Mouse (Mus musculus) embryo, embryonic 11 days (tissue): ENCODE results near the gene Ntn3.

Source experiments
- DNase-seq: peaks from one replicate; pipeline ENCODE4 v3.0.0-alpha.2; 2015

Gene Ntn3

GRCm38 (mm10) chr17:24209043-24209915 lies at the start of gene Ntn3:
TSS of gene Ntn3 (minus strand) at chr17:24209531.
- DNase-seq = peak; percentile 91

- no peak for DNase-seq
Observed at GRCm38 (mm10) chr17:24258981-24259380, 49.6 kb upstream of the Ntn3 start.

GRCm38 (mm10) chr17:24252329-24252728 lies 43.0 kb upstream of the Ntn3 start:
- no peak for DNase-seq

GRCm38 (mm10) chr17:24251320-24252069 lies 42.2 kb upstream of the Ntn3 start, which contains the start of gene Ccnf:
TSS of gene Ccnf (minus strand) at chr17:24251484.
- peak; percentile 99 for DNase-seq

- DNase-seq = no peak
Observed at GRCm38 (mm10) chr17:24250988-24251319, 41.6 kb upstream of the Ntn3 start.

- no peak for DNase-seq
Observed at GRCm38 (mm10) chr17:24248641-24249040, 39.3 kb upstream of the Ntn3 start.

- DNase-seq = no peak
Observed at GRCm38 (mm10) chr17:24244061-24244460, 34.7 kb upstream of the Ntn3 start.

GRCm38 (mm10) chr17:24243311-24243969 lies 34.1 kb upstream of the Ntn3 start:
- peak; percentile 37 for DNase-seq

- DNase-seq = no peak
Observed at GRCm38 (mm10) chr17:24236921-24237320, 27.6 kb upstream of the Ntn3 start.

GRCm38 (mm10) chr17:24236479-24236878 lies 27.1 kb upstream of the Ntn3 start:
- DNase-seq = no peak

- DNase-seq = no peak
Observed at GRCm38 (mm10) chr17:24227941-24228340, 18.6 kb upstream of the Ntn3 start.

GRCm38 (mm10) chr17:24226721-24227120 lies 17.4 kb upstream of the Ntn3 start:
- no peak for DNase-seq

GRCm38 (mm10) chr17:24225851-24226250 lies 16.5 kb upstream of the Ntn3 start:
- DNase-seq = no peak

GRCm38 (mm10) chr17:24224741-24225140 lies 15.4 kb upstream of the Ntn3 start:
- no peak for DNase-seq

- no peak for DNase-seq
Observed at GRCm38 (mm10) chr17:24223513-24223912, 14.2 kb upstream of the Ntn3 start.

- DNase-seq = no peak
Observed at GRCm38 (mm10) chr17:24222653-24223052, 13.3 kb upstream of the Ntn3 start.

GRCm38 (mm10) chr17:24220435-24221411 lies 11.4 kb upstream of the Ntn3 start, which contains the start of gene Tedc2:
TSS of gene Tedc2 (minus strand) at chr17:24220851.
- peak; percentile 95 for DNase-seq

GRCm38 (mm10) chr17:24216836-24217235 lies 7.5 kb upstream of the Ntn3 start:
- peak; percentile 47 for DNase-seq

GRCm38 (mm10) chr17:24213186-24213585 lies 3.9 kb upstream of the Ntn3 start:
- no peak for DNase-seq

- no peak for DNase-seq
Observed at GRCm38 (mm10) chr17:24212441-24213018, 3.2 kb upstream of the Ntn3 start.

- peak; percentile 88 for DNase-seq
Observed at GRCm38 (mm10) chr17:24211631-24212440, 2.5 kb upstream of the Ntn3 start.
